Mouse (Mus musculus) megakaryocyte, embryonic 14.5 days (primary cell): ENCODE measurements at regions not wholly inside any gene's neighbourhood (a gene's known extent, or its start where the extent isn't known, plus 50 kb on each side); places are given as distances from the start of the nearest gene placed in this dataset.
"Not testable (repeated sequence)": the region's sequence is repeated elsewhere in the genome, so short reads cannot be mapped to it uniquely, and the experiment has no call there.

Experiments
- H3K27me3 ChIP-seq: replicated peaks from 2 replicates; pipeline ENCODE3; 2012; ENCODE audit warnings: inconsistent platforms
- H3K36me3 ChIP-seq: replicated peaks from 2 replicates; pipeline ENCODE3; 2012; ENCODE audit warnings: low read length, inconsistent platforms, mixed read lengths
- H3K4me1 ChIP-seq: 2 replicates; pipeline ENCODE4 v1.6.1; 2012; ENCODE audit warnings: inconsistent platforms
- H3K4me3 ChIP-seq: replicated peaks from 2 replicates; pipeline ENCODE3; 2012; ENCODE audit warnings: moderate library complexity, mild to moderate bottlenecking, inconsistent platforms
- H3K9me3 ChIP-seq: 2 replicates; pipeline ENCODE4 v1.6.1; 2012; ENCODE audit warnings: inconsistent platforms
- FLI1 ChIP-seq: IDR thresholded peaks from 2 replicates; pipeline ENCODE4 v1.6.1; 2012; ENCODE audit warnings: low read length, inconsistent platforms, mixed read lengths
- GATA1 ChIP-seq: IDR thresholded peaks from 3 replicates; pipeline ENCODE4 v1.6.1; 2012; ENCODE audit warnings: mixed read lengths, low read length, inconsistent platforms, borderline replicate concordance

DNA sequence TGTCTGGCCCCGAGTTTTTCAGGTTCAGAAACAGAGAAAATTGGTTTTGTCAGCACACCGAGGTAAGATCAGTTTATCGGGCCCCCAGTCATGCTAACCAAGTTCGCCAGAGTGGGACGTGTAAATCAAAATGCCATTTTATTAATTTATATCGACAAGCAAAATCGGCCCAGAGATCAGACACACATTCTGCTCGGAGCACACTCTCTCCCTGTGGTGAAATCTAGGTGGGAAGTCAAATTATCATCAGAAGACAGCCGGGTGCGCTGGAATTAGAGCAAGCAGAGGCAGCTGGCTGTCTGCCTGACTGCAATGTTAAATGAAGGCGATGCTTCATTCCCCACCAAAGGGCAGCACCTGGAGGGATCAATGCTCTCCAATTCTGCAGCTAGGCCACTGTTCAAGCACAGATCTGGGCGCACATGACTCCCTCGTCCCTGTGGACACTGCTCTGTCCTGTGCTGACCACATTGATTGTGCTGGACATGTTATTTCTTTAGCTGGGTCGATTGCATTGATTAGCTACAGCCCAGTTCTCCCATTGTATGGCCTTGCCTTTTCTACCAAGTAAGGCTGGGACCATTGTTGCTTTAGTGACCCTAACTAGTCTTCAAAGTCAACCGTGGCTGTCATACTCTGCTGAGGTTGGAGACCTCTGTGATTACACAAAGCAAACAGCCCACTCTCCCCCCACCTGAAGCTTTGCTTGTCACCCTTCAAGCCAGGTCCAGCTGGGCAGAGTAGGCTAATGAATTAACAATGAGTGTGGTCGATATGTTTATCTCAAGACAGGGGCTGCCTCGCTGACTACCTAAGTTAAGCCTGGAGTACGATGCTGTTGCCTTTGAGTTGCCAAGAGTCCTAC, 677.0 kb upstream of the Gm19410 start:
- H3K9me3 ChIP-seq = peaks cover 20% of the 10 kb centered on the region
- TF ChIP-seq GATA1 = no peak
- TF ChIP-seq FLI1 = no peak

DNA sequence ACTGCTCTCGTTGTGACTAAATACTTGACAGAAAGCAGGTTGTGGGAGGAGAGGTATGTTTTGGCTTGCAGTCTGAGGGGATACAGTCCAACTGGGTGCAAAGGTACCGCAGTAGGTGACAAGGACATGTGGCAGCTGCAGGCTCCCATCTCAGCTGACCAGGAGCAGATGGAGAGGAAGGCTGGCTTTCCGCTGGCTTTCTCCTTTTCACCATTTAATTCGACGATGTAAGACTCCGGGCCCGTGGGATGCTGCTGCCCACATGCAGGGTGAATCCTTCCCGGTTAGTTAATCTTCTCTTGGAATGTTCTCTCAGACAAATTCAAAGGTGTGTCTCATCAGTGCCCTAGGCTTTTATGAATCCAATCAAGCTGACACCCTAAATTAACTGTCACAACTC, 676.1 kb upstream of the Gm19410 start:
- Histone ChIP-seq H3K4me1 (no peaks in the 10 kb centered on the region), H3K4me3 (no peak overlapping the region)
- no peak for TF ChIP-seq FLI1
- TF ChIP-seq GATA1 = no peak

More for the DNA sequence above, 677.0 kb upstream of the Gm19410 start:
- no peaks in the 10 kb centered on the region for H3K36me3 ChIP-seq
- H3K4me3 ChIP-seq = no peak overlapping the region
- peaks cover 2% of the 10 kb centered on the region for H3K27me3 ChIP-seq
- no peaks in the 10 kb centered on the region for H3K4me1 ChIP-seq

DNA sequence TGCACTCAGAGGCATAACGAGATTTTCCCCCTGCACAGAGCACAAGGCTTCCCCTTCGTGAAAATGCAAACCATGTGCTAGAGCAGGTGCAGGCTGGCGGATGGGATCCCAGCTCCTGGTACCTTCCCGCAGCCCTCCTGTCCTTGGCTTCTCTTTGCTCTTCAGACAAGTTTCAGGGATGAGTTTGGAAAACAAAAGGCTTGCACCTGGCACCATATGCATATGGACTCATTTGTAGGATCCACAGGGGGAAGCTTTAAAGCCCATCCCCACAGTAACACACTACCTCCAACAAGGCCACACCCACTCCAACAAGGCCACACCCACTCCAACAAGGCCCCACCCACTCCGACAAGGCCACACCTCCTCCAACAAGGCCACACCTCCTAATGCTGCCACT, 663.9 kb upstream of the Gm19410 start:
- TF ChIP-seq GATA1 (no peak), FLI1 (no peak)
- H3K36me3 ChIP-seq = no peaks in the 10 kb centered on the region
- peaks cover 4% of the 10 kb centered on the region for H3K27me3 ChIP-seq
- H3K9me3 ChIP-seq = 0 out of 2 replicates have a peak, but pooled peaks cover 3% of the 10 kb centered on the region
- peaks cover 3% of the 10 kb centered on the region; the same call in 1 of the 2 replicates for H3K4me1 ChIP-seq
- H3K4me3 ChIP-seq = no peak overlapping the region

More for the DNA sequence above, 676.1 kb upstream of the Gm19410 start:
- H3K9me3 ChIP-seq = peaks cover 19% of the 10 kb centered on the region
- peaks cover 2% of the 10 kb centered on the region for H3K27me3 ChIP-seq
- no peaks in the 10 kb centered on the region for H3K36me3 ChIP-seq

DNA sequence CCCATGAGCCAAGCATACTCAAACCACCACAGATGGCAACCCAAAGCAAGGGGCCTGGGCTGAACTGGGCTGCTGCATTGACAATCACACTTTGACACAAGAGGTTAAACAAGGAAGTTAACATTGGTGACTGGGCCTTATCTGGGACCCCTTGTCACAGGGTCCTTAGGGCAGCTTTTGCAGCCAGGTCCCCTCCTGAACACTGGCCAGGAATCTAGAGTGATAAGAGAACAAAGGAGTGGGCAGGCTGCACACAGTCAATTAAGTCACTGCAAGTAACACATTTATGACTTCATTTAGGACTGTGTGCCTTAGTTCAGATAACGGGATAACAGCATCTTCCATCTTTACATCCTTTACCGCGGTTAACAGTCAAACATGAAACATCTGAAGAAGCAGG, 663.5 kb upstream of the Gm19410 start:
- H3K9me3 ChIP-seq, H3K4me1 ChIP-seq, H3K4me3 ChIP-seq, H3K36me3 ChIP-seq, H3K27me3 ChIP-seq: not testable (repeated sequence)

DNA sequence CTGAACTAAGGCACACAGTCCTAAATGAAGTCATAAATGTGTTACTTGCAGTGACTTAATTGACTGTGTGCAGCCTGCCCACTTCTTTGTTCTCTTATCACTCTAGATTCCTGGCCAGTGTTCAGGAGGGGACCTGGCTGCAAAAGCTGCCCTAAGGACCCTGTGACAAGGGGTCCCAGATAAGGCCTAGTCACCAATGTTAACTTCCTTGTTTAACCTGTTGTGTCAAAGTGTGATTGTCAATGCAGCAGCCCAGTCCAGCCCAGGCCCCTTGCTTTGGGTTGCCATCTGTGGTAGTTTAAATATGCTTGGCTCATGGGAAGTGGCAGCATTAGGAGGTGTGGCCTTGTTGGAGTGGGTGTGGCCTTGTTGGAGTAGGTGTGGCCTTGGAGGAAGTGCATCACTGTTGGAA, 661.1 kb upstream of the Gm19410 start:
- H3K4me3 ChIP-seq, H3K36me3 ChIP-seq, H3K9me3 ChIP-seq, H3K4me1 ChIP-seq: not testable (repeated sequence)
- H3K27me3 ChIP-seq = peaks cover 14% of the 10 kb centered on the region

DNA sequence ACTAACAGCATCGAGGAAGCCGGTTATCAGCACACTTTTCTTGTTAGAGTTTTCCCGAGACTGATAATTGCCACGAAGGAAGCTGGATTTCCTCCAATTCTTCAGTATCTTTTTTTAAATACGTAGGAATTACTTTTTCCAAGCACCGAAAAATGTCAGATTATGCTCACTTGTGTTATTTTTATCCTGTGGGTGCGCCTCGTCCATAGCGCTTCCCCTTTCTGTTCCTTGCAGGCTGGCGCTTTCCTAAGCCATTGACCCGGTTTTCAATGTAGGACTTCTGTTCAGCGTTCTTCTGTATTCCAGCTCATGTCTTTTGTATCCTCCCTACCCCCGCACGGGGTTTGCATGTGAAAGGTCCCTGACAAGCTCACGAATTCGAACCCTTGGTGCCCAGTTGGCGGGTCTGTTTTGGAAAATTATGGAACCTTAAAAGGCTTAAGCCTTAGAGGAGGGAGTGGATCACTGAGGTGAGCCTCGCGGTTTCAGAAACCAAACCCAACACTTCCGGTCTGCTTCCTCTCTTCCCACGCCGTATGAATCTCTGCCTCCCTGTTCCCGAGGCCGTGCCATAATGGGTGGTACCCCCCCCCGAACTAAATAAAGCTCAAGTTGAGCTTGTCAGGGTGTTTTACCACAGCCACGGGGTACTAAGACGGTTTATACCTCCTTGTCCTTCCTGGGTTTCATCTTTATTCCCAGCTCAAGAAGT, 655.9 kb upstream of the Gm19410 start:
- no peak for TF ChIP-seq FLI1
- no peak overlapping the region for H3K4me3 ChIP-seq
- H3K36me3 ChIP-seq = no peaks in the 10 kb centered on the region
- peaks cover 6% of the 10 kb centered on the region; the same call in 1 of the 2 replicates for H3K4me1 ChIP-seq
- H3K27me3 ChIP-seq = peaks cover 38% of the 10 kb centered on the region
- peaks cover 7% of the 10 kb centered on the region for H3K9me3 ChIP-seq

DNA sequence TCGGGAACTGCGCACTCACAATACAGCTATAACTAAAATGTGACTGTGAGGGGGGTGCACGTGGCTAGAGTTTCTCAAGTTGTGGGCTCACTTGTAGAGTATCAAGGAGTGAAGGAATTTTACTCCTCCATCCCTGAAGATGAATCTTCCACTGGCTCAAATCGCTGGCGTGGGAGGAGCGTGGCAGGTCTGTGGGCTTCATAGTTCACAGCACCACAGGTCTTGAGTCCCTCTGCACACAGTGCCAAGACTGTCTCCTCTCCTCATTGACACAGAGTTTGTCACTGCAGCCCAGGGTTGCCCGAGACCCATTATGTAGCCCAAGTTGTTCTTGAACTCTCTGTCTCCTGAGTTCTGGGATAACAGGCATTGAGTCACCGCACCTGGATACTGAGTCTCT, 655.3 kb upstream of the Gm19410 start:
- TF ChIP-seq GATA1 = no peak
- TF ChIP-seq FLI1 = no peak
- H3K4me3 ChIP-seq = no peak overlapping the region
- peaks cover 38% of the 10 kb centered on the region for H3K27me3 ChIP-seq
- H3K4me1 ChIP-seq = 0 out of 2 replicates have a peak, but pooled peaks cover 4% of the 10 kb centered on the region
- peaks cover 12% of the 10 kb centered on the region for H3K9me3 ChIP-seq
- no peaks in the 10 kb centered on the region for H3K36me3 ChIP-seq

DNA sequence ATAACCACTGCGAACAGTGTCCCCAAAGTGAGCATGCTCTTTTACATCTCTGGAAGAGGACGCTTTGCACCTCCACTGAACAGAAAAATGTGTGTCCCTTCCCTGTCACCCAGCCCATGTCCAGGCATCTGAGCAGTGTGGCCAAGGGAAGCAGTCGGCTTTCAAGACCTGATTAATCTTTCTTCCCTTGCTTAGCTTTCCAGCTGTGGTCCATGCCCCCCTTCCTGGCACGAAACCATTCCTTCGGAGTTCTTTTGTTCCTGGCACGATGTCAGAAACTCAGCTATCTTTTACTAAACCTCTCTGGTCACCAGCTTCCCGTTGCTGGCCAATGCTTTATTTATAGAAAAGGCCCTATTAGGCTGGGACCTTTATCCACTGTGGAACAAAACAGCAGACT, 654.5 kb upstream of the Gm19410 start:
- Histone ChIP-seq H3K36me3 (no peaks in the 10 kb centered on the region), H3K27me3 (peaks cover 38% of the 10 kb centered on the region), H3K9me3 (peaks cover 18% of the 10 kb centered on the region), H3K4me1 (0 out of 2 replicates have a peak, but pooled peaks cover 4% of the 10 kb centered on the region), H3K4me3 (no peak overlapping the region)
- TF ChIP-seq GATA1 (no peak), FLI1 (no peak)

DNA sequence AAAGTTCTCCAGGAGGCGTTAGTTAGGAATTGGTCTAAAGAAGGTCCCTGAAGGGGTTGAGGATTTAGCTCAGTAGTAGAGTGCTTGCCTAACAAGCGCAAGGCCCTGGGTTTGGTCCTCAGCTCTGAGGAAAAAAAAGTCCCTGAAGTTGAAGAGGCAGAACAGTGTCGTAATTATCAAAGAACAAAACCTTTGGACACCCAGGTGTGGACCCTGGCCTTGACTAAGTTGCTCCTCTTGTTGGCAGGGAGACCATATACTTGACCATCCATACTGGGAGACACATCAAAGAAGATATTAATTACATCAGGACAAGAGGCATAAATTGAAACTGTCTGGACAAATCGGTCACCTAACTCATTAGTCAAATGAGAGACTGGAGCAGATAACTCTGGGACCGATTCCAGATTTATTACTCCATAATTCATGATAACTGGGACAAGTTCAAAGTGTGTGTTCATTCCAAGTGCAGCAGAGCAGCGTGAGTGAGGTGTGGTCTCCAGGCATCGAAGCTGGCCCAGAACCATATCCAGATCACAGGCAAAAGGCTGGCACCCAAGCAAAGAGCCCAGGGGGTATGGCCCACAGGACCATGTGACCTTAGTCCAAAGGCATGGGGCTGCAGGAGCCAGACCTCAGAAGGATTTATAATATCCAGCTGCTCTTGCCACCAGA, 652.9 kb upstream of the Gm19410 start:
- H3K4me3 ChIP-seq = no peak overlapping the region
- no peak for TF ChIP-seq GATA1
- 0 out of 2 replicates have a peak, but pooled peaks cover 4% of the 10 kb centered on the region for H3K4me1 ChIP-seq
- H3K9me3 ChIP-seq = peaks cover 21% of the 10 kb centered on the region
- peaks cover 36% of the 10 kb centered on the region for H3K27me3 ChIP-seq
- no peaks in the 10 kb centered on the region for H3K36me3 ChIP-seq

DNA sequence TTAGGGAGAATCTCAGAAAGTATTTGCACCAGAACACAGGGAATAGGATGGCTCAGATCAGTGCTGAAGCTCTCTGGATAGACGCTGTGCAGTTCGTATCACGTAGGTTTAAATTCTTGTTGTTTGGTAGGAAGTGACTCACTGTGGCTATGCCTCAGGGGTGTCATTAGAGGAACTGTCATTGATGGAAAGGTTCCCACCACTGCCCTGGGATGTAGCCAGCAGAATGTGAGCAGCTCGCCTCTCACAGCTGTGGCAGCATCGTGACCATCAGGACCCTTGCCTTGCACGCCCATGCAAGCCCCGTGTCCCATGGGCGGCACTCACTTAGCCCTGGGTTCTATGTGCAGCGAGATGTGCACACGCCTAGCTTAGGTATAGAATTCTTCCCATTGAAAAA, 651.6 kb upstream of the Gm19410 start:
- Histone ChIP-seq H3K27me3 (peaks cover 31% of the 10 kb centered on the region), H3K36me3 (no peaks in the 10 kb centered on the region), H3K9me3 (peaks cover 23% of the 10 kb centered on the region), H3K4me3 (peak overlapping the region; percentile 21), H3K4me1 (0 out of 2 replicates have a peak, but pooled peaks cover 4% of the 10 kb centered on the region)
- TF ChIP-seq FLI1 = no peak
- no peak for TF ChIP-seq GATA1
